Mouse (Mus musculus) liver, embryonic 16.5 days (tissue): ENCODE measurements around the gene Raet1e. TPM values are rescaled to one million over a fixed set of nuclear protein-coding genes. Genes with fewer than 3 reads are reported as not detected.
A peak's percentile ranks its signal among the peaks of the same experiment; 100 is the strongest.
"Not testable (repeated sequence)": the region's sequence is repeated elsewhere in the genome, so short reads cannot be mapped to it uniquely, and the experiment has no call there.

ENCODE experiments used
- ATAC-seq: fragments of 200-750 bp; cut with Nextera tagmentation; 2 replicates; pipeline ENCODE4 v1.8.0; 2017; ENCODE audit warnings: low read depth, mild to moderate bottlenecking, moderate number of reproducible peaks, moderate library complexity
- H3K27ac ChIP-seq: fragments of 300-500 bp; sonication (generic); 2 replicates; pipeline ENCODE4 v1.5.1; 2014; ENCODE audit warnings: mild to moderate bottlenecking, low read length
- H3K27me3 ChIP-seq: fragments of 300-500 bp; sonication (generic); 2 replicates; pipeline ENCODE4 v1.6.1; 2014; ENCODE audit warnings: low read depth, low read length, mixed read lengths; ENCODE audit not compliant: control insufficient read depth, insufficient read depth
- H3K36me3 ChIP-seq: fragments of 300-500 bp; sonication (generic); 2 replicates; pipeline ENCODE4 v1.6.1; 2014; ENCODE audit warnings: mild to moderate bottlenecking; ENCODE audit not compliant: control insufficient read depth, insufficient read depth
- H3K4me1 ChIP-seq: fragments of 300-500 bp; sonication (generic); 2 replicates; pipeline ENCODE4 v1.6.1; 2014; ENCODE audit warnings: low read depth, low read length, mixed read lengths; ENCODE audit not compliant: control insufficient read depth
- H3K4me2 ChIP-seq: fragments of 300-500 bp; sonication (generic); 2 replicates; pipeline ENCODE4 v1.6.1; 2014; ENCODE audit warnings: low read depth, low read length, mixed read lengths
- H3K4me3 ChIP-seq: fragments of 300-500 bp; sonication (generic); 2 replicates; pipeline ENCODE4 v1.5.1; 2014; ENCODE audit warnings: low read depth, mild to moderate bottlenecking, low read length
- H3K9ac ChIP-seq: fragments of 300-500 bp; sonication (generic); 2 replicates; pipeline ENCODE4 v1.6.1; 2014; ENCODE audit warnings: low read depth, low read length
- H3K9me3 ChIP-seq: fragments of 300-500 bp; sonication (generic); replicated peaks from 2 replicates; pipeline ENCODE4 v1.6.1; 2016; ENCODE audit warnings: low read length; ENCODE audit not compliant: control insufficient read depth
- WGBS: fragments of 180-500 bp; shearing (Covaris S2); extraction: QIAGEN DNeasy Blood & Tissue Kit; methylation state at CpG from one replicate; pipeline ENCODE4 v1.1.7; 2014; ENCODE audit not compliant: insufficient replicate concordance; 5-methylcytosine and 5-hydroxymethylcytosine counted together
- polyA plus RNA-seq: library from polyadenylated mRNA; unstranded; fragments of >200 nt; fragmentation: Nextera tagmentation; extraction: Ambion mirVana; gene quantifications from 2 replicates; pipeline ENCODE4 v1.2.1, GENCODE M21; 2015

Gene Raet1e
- polyA plus RNA-seq, 1 experiment from 2014 or later = 1.7 TPM

GRCm38 (mm10) chr10:22381226-22381625, 222.9 kb downstream of the Raet1e start:
- H3K27ac ChIP-seq, H3K4me3 ChIP-seq, H3K4me1 ChIP-seq, H3K36me3 ChIP-seq, H3K4me2 ChIP-seq, ATAC-seq, H3K27me3 ChIP-seq, H3K9me3 ChIP-seq, H3K9ac ChIP-seq: not testable (repeated sequence)
- 8% methylated on average over 5 of the region's 10 CpGs for WGBS

- not testable (repeated sequence) for H3K36me3 ChIP-seq, H3K27me3 ChIP-seq, H3K4me3 ChIP-seq, H3K4me2 ChIP-seq, H3K27ac ChIP-seq, H3K4me1 ChIP-seq, H3K9ac ChIP-seq, ATAC-seq, H3K9me3 ChIP-seq
- 81% methylated on average over 7 of the region's 7 CpGs for WGBS
Observed at GRCm38 (mm10) chr10:22390146-22390545, 231.8 kb downstream of the Raet1e start.

GRCm38 (mm10) chr10:22391616-22392015, 233.2 kb downstream of the Raet1e start:
- H3K9me3 ChIP-seq, H3K27me3 ChIP-seq, H3K36me3 ChIP-seq, H3K4me1 ChIP-seq, ATAC-seq, H3K9ac ChIP-seq, H3K4me2 ChIP-seq, H3K27ac ChIP-seq, H3K4me3 ChIP-seq: not testable (repeated sequence)
- WGBS = 60% methylated on average over 2 of the region's 5 CpGs

- WGBS = no CpG with 5 or more reads among the region's 2 CpGs
- H3K27me3 ChIP-seq, H3K27ac ChIP-seq, H3K9me3 ChIP-seq, H3K4me1 ChIP-seq, H3K4me2 ChIP-seq, H3K36me3 ChIP-seq, H3K4me3 ChIP-seq, ATAC-seq, H3K9ac ChIP-seq: not testable (repeated sequence)
Observed at GRCm38 (mm10) chr10:22393028-22393824, 234.9 kb downstream of the Raet1e start.

- 13% methylated on average over 1 of the region's 1 CpGs for WGBS
- ATAC-seq = not testable (repeated sequence)
Observed at GRCm38 (mm10) chr10:22396680-22397079, 238.3 kb downstream of the Raet1e start.

GRCm38 (mm10) chr10:22402225-22402917, 244.0 kb downstream of the Raet1e start:
- WGBS = under 1% methylated on average over 7 of the region's 11 CpGs
- not testable (repeated sequence) for H3K9ac ChIP-seq, H3K36me3 ChIP-seq, H3K4me3 ChIP-seq, H3K4me1 ChIP-seq, H3K4me2 ChIP-seq, H3K27me3 ChIP-seq, H3K27ac ChIP-seq, H3K9me3 ChIP-seq
- peak; percentile 54 for ATAC-seq

More at GRCm38 (mm10) chr10:22396680-22397079, 238.3 kb downstream of the Raet1e start:
- not testable (repeated sequence) for H3K27ac ChIP-seq, H3K4me1 ChIP-seq, H3K36me3 ChIP-seq, H3K9ac ChIP-seq, H3K4me2 ChIP-seq, H3K4me3 ChIP-seq, H3K9me3 ChIP-seq, H3K27me3 ChIP-seq

- H3K4me1 ChIP-seq, H3K36me3 ChIP-seq, H3K27ac ChIP-seq, H3K9ac ChIP-seq, H3K9me3 ChIP-seq, H3K4me2 ChIP-seq, H3K4me3 ChIP-seq, H3K27me3 ChIP-seq: not testable (repeated sequence)
- 0% methylated on average over 1 of the region's 8 CpGs for WGBS
- 0 out of 2 replicates have a peak, but pooled peaks have one; percentile 27 for ATAC-seq
Observed at GRCm38 (mm10) chr10:22413702-22414494, 255.5 kb downstream of the Raet1e start.
